Mouse (Mus musculus): ENCODE measurements around the gene Npas3.
"Not testable (repeated sequence)": the region's sequence is repeated elsewhere in the genome, so short reads cannot be mapped to it uniquely, and the experiment has no call there.

The Npas3 gene

DNA sequence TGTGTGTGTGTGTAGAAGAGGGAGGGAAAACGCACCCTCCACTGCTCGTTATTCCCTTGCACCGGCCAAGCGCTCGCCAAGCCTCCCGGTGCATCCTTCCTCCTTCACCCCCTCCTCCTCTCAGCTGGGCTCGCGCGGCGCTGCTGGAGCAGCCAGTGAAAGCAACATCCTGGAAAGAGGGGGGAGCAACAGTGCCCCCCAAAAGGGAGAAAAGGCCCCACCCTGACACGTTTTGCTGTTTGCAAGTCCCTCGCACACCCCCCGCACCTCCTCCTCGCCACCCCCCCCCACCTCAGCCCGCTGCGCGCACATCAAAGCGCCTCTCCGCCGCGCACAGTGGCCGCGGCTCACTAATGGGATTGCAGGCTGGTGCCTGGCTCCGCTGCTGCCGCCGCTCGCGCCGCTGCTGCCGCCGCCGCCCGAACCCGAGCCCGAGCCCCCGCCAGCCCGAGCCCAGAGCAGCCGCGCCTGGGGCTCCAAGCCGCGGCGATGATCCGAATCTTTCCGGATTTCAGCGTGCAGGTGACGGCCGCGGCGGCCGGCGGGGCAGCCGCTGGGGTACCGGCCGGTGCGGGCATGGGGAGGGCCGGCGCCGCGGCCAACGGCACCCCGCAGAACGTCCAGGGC, at the start of gene Npas3:
TSS of gene Npas3 (plus strand) at position 577 of the 627 bp plus-strand sequence.
- DNase-seq (ENCODE audit: low spot score) = no peak

DNA sequence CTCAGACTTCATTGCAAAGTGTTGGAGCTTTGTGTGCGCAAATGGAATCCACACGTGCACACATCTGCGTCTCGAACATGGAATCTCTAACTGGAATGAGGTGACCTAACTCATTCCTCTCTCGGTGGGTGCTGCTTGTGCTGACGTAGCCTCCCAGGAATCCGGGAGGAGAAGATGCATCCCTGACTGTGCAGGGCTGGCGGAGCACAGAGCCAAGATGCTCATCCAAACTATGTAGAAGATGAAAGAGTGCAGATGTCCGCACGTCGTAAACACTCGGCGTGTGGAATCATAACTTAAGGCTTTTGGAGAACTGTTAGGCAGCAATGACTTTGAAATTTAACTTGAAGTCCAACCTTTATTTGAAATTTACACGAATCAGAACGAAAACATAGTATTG, 31.3 kb upstream of the Npas3 start:
- DNase-seq (ENCODE audit: low spot score) = no peak

DNA sequence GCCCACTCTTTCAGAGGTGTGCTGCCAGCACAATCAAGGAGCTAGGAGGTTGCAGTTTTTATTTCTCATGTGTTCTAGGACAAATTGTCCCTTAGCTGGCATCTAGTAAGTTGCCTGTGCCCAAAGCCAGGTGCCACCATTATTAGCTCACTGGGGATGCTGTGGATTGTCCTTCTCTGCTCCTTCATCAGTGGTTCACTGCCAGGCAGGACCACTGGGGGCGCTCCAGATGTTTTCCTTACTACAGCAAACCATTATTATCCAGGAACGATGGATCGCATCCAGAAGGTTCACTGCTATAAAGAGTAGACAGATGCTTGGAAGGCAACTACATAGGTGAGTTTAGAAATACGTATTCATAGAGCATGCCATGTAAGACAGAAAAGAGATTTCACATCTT, 25.7 kb upstream of the Npas3 start:
- DNase-seq (ENCODE audit: low spot score) = no peak

DNA sequence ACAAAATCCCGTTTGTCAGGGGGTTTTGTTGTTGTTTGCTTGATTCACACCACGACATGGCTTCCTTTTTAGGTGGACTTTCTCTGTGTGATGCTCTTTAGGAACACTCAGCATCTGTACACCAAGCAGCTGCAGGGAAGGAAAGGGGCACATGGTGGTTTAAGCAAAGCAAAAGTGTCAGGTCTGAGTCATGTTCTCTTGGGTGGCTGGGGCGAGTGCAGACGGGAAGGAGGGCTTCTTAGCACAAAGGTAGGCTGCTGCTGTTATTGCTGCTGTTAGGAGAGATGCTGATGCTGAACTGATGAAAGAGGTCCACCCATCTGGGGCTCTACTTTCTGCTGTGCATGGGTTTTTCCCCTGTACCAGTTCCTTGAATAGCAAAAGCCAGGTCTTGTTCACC, 21.1 kb upstream of the Npas3 start:
- no peak for DNase-seq (ENCODE audit: low spot score)

DNA sequence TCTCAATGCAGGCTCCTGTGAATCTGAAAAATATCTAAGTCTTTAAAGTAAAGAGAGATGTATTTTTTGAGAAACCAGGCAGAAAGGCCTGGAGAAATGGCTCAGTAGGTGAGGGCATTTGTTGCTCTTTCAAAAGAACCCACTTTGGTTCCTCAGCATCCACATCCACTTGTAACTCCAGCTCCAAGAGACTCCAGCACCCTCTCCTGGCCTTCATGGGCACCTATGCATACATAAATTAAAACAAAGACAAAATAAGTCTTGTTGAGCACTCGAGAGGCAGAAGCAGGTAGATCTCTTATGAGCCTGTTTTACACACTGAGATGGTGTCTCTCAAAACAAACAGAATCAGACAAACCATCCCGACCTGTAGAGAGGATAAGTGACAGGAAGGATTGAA, 19.1 kb upstream of the Npas3 start:
- no peak for DNase-seq (ENCODE audit: low spot score)

DNA sequence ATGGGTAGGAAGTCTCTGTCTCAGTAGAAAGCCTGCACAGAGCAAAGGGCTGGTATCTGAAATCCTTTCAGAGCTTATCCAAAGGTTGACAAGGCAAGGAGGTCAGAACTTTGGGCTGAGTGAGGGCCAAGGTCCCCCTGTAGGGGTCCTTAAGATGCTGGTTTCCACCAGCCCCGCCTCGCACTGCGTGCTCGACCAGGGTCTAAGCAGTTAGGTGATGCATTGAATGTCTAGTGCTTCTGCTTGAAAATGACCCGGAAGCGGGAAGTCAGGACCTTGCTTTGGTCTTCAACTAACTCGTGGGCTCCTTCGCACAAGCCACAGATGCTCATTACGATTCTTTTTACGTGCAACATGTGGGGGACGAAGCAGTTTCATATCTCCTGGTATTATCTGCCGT, 2.3 kb upstream of the Npas3 start:
- no peak for DNase-seq (ENCODE audit: low spot score)

DNA sequence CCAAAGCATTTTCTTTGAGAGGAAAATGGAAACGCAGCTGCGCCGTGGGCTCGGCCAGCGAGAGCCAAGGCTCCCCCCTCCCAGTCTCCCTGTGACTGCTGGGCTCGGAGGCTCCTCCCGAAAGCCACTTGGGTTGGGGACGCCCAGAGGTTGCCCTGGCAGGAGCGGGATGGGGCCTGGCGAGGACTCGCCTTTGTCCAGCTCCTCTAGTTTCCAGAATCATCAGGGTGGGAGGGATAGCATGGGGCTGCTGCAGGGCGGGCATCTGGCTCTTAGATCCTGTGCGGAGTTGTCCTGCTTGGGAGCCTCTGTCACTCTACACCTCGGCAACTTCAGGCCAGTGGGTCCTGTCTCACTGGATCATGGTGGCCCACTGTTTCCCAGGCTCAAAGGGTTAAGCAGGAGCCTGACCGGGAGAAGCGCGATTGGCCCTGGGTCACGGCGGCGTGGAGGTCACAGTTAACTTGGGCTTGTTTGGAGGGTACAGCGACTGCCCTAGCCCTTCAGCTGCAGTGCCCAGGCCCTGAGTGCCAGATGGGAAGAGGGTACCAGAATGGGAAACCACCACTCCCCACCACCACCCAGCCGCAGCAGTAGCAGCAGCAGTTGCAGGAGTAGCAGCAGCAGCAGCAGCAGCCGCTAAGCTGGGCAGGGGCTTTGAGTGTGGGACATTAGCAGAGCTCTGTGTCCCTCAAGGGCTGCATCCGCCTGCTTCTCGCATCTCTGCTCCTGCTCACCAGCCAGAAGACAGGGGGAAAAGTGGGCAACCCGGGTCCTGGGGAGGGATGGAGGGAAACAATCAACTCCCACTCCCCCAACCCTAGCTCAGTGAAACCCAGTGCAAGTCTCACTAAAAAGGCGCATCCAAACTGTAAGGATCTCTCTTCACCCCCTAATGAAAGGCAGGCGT, 1.6 kb upstream of the Npas3 start:
- no peak for DNase-seq (ENCODE audit: low spot score)

DNA sequence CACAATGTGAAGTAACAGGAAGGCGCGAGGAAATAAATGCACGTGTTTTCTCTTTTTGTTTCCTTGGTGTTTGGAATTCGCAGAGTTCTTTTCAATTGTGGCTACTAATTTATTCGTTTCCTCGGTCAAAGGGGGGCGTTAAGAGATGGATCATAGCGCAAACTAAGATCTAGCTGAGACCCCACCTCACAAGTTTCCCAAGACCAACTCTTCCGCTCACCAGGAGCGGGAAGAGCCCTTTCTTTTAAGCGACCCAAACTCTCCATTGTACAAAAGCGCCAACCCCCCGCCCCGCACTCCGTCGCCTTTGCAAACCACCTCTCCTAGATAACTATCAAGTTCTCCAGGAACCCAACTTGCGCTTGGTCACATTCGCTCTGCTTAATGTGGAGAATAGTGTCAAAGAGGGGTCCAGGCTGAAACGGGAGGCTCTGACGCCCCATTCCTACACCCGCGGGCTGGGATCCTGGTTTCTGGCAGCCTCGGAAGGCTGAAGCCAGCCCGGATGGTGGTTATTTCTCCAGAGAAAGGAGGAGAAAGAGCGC, 914 bp upstream of the Npas3 start:
- DNase-seq (ENCODE audit: low spot score) = no peak

DNA sequence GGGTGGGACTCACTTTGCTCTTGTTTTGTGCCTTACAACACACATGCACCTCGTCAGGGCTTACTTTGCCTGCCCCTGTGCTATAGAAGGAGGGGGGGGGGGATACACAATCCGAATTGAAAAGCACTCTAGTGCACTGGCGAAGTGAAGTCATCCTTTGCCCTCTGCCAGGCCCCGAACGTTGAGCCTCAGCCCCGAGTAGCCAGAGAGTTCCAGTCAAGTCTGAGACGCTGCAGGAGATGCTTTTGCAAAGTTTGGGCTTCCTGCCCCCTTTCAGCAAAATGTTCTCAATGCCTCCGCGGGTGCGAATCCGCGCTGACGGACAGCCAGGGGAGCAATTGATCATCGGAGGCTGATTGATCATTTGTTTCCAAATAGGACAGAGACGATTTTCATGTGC, 319 bp downstream of the Npas3 start:
- no peak for DNase-seq (ENCODE audit: low spot score)

DNA sequence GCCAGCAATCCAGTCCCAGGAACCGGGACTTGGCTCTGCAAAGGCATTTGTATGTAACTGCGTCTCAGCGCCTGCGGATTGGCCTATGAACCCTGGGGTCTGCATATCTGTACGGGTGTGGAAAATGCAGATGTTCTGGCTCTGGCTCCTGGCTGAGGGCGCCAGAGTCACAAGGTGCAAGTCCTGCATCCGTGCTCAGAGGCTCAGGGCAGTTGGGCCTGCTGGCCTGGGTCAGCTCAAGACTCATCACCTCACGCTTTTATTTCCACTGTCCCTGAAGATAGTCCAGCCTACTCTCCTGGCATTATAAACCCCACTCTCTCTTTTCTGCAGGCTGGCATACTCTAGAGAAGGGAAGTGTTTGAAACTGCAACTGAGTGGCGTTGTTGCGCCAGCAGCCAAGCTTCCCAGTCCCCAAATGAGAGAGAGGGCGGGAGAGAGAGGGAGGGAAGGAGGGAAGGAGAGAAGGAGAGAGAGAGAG, 3.3 kb downstream of the Npas3 start:
- DNase-seq (ENCODE audit: low spot score) = no peak

DNA sequence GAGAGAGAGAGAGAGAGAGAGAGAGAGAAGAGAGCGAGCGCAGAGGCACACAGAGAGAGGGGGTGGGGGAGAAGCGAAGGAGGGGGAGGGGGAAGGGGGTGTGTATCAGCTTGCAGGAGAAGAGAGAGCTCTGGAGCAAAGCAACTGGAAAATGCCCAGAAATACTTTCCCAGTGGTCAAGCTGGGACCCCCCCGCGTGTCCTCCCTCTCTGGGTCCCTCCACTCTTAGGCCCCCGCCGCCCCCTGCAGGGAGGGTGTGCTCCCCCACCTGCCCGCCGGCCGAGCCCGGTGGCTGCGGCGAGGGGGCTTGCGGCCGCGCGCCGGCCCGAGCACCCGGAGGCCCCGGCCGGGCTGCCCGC, 3.7 kb downstream of the Npas3 start:
- DNase-seq (ENCODE audit: low spot score) = no peak

DNA sequence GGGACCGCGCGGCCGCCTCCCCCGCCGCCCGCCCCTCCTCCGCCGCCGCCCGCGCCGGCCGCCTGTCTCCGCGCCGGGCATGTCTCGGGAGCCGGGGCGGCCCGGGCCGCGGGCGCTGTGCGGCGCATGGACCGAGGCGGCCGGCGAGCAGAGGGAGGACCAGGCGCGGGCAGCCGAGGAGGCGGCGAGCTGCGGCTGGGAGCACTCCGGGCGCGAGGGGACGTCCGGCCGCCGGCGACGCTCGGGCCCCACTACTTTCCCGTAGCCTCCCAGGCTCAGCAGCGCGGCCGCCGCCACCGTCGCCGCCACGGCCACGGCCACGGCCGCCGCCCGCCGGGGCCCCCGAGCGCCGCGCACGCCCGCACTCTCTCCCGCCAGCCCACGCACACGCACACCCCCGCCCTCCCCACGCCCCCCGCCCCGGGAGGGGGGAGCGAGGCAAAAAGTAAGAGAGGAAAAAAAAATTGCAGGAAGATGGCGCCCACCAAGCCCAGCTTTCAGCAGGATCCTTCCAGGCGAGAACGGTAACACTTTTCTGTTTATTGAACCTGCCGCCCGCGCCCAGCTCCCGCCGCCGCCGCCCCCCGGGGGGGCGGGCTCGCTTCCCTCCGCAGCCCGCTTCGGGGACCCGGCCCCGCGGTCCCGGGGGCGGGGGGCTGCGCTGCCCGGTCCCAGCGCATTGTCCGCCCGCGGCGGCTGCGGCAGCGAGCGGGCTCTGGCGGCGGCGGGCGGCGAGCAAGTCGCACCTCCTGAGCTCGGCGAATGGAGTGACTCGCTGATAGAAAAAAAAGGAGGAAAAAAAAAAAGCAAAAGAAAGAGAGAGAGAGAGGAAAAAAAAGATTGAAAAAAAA, 4.3 kb downstream of the Npas3 start:
- DNase-seq (ENCODE audit: low spot score) = no peak

DNA sequence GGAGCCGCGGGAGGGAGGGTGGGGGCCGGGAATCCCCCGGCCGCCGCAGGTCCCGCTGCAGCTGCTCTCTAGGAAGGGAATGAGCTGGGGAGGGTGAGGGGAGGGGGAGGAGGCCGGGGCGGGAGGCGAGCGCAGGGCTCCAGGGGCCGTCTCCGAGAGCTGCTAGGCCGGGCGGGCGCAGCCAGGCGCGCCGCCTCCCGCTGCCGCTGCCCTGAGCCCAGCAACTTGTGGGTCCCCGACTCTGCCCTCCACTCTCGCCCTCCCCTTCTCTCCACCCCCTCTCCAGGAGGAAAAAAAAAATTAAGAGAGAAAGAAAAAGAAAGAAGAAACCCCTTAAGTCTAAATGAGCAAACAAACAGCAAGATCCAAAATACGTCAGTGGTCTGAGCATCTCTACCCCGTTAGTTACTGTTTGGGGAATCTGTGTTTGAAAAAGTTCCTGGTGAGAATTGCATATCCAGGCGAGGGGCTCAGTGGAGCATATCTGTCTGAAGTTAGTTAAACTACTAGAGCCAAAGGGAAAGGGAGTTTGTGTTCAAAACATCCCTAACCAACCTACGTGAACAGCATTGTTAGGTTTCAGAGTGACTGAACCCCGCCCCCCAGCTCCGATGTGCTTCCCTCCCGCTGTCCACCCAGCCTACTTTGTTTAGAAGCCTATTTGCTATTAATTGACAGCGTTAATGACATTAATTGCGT, 5.1 kb downstream of the Npas3 start:
- DNase-seq (ENCODE audit: low spot score) = no peak

DNA sequence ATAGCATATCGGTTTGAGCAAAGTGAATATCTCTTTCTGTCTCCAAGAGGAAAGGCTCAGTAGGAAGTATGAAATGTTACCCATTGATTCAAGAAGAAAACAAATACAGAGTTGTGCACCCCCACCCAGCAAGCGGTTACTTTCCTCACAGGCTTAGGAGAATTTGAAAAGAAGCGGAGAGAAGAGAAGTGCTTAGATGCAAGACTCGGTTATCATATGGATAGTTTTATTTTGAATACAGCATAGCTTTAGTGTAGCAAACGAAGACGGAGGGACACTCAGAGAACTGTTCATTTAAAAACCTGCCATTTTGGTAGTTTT, 5.6 kb downstream of the Npas3 start:
- no peak for DNase-seq (ENCODE audit: low spot score)

DNA sequence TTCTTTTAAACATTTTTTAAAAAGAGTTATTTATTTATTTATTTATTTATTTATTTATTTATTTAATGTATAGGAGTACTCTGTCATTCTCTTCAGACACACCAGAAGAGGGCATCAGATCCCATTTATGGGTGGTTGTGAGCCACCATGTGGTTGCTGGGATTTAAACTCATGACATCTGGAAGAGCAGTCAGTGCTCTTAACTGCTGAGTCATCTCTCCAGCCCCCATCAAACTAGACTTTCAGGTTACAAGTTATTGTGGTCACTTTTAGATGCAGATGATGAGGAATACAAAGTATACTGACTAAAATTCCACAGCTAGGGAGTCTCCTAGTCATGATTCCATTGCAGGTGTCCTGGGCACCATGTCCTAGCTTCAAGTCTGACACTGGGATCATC, 26.0 kb downstream of the Npas3 start:
- DNase-seq (ENCODE audit: low spot score) = not testable (repeated sequence)

DNA sequence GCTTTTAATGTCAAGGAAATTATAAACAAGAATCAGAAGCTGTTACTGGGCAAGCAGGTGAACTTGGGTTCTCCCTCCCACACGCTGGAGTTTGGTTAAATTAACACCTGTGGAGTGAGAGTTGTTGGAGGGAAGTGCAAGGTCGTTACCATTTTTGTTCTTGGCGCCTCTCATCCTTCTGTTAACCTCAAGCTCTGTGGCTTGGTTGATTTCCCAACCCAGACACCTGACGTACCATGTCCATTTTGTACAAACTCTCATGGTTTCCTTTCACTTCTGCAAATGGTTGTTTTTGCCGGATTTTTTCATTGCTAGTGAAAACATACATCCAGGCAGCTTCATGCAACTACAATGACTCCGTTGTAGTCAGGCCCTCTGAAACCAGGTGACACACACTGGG, 28.9 kb downstream of the Npas3 start:
- no peak for DNase-seq (ENCODE audit: low spot score)

DNA sequence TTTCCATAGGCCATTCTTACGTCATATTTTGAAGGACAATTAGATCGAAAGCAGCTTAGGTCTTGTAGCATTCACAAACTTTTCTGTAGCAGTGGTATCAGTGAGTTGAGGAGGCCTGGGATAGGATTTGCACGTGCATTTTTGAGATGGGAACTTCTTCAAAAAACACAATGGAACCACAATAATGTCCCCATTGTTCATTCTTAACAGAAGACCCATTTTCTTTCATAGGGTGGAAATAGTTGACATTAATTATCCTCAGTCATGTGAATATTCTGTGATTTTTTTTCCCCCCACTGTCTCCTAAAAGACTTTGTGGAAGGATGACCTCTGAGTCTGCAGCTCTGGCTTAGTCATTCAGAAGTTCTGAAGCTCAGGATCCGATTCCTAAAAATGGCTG, 41.9 kb downstream of the Npas3 start:
- DNase-seq (ENCODE audit: low spot score) = no peak

DNA sequence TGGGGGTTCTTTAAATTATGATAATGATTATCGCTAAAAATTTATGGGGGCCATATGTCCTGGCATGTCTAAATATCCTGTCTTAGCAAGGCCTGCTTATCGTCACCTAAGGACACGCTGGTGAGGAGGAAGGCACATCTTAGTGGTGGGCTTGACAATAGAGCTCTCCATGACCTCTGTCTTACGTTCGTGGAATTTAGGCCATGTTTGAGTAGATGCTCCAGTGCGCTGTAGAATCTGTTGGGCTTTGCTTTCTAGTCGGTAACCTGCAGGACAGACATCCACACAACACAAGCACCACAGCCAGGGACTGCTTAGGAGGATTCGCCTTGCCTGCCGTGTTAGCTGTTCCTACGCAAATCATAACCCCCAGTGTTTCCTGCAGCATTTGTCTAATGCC, 42.4 kb downstream of the Npas3 start:
- no peak for DNase-seq (ENCODE audit: low spot score)

DNA sequence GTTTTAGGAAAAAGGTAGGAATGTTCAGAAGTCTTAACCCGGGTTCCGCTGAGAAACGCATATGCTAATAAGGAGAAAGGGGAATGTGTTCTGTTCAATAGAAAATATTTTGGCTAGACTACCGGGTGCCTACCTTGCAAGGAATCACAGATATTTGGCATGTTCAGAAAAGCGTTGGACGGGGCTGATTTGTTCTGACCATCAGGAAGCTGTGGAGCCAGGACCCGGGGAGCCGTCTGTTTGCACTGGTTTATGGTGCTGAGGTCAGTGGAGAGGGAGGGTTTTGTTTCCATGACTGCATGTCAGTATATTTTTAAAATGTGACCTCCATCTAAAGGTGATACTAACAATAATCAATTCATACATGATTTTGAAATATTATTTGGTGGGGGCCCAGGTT, 43.5 kb downstream of the Npas3 start:
- no peak for DNase-seq (ENCODE audit: low spot score)

DNA sequence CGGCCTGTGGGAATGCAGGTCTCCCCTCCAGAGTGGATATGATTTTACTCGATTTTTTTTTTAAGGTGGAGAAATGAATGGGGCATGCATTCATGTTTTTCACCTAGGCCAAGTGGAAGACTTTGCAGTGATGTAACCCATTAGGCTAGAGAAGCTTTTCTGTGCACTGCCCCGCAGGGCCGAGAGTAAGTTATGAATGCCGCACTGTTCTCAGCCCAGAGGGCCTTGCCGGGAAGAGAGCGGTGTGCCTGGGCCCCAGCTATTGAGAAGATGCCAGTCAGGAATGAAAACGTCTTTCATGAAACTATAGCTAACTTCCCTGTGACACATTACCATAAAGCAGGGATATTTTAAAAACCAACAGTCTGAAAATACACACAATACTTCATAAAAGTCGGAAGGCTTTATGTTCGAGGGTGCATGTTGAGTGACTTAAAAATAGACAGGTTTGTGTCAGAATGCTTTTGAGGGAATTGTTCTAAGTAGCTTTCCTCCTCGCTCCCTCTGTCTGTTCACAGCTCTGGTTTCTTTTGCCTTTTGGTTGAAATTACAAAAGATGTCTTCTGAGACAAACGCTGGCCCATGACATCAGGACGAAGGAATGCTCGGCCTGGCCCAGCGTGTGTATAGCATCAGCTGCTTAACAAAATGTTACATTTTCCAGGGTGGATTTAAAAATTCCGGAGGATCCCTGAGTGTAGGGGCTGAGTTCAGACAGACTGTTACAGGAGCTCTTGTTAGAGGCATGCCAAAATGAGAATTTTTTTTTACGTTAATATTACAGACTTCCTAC, 44.2 kb downstream of the Npas3 start:
- DNase-seq (ENCODE audit: low spot score) = no peak

DNA sequence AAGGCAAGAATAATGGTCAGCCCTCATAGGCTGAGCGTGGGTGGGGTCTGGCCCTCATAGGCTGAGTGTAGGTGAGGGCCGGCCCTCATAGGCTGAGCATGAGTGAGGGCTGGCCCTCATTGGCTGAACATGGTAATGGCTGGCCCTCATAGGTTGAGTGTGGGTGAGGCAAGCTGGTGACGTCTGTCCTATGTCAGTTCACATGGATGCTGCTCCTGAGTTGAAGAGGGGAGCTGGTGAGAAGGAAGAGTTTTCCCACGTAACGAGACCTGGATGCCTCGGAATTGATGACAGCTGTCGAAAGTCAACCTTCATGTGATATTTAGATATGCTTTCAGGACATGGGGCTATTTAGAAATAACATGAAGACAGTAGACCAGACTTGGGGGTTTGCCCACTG, 45.5 kb downstream of the Npas3 start:
- DNase-seq (ENCODE audit: low spot score) = no peak
